Mouse (Mus musculus): ENCODE data around the gene Mfap2.

GRCm38 (mm10) chr4:141021614-141021929, 11.4 kb downstream of the Mfap2 start:
- TF ChIP-seq POLR2A (IDR thresholded peaks at IDR 0.05; ENCODE audit: low read depth, low read length) (no peak), CTCF (IDR thresholded peaks at IDR 0.05; ENCODE audit: borderline replicate concordance, insufficient read depth, low read length) (no peak)

Data from embryonic fibroblast, embryonic 13.5 days (primary cell).